Mouse (Mus musculus) embryo, embryonic 10 days (tissue): ENCODE data around the gene Suz12.

Experiments
- DNase-seq: peaks from one replicate; pipeline ENCODE4 v3.0.0-alpha.2; 2015; ENCODE audit warnings: low spot score

Suz12 gene

DNA sequence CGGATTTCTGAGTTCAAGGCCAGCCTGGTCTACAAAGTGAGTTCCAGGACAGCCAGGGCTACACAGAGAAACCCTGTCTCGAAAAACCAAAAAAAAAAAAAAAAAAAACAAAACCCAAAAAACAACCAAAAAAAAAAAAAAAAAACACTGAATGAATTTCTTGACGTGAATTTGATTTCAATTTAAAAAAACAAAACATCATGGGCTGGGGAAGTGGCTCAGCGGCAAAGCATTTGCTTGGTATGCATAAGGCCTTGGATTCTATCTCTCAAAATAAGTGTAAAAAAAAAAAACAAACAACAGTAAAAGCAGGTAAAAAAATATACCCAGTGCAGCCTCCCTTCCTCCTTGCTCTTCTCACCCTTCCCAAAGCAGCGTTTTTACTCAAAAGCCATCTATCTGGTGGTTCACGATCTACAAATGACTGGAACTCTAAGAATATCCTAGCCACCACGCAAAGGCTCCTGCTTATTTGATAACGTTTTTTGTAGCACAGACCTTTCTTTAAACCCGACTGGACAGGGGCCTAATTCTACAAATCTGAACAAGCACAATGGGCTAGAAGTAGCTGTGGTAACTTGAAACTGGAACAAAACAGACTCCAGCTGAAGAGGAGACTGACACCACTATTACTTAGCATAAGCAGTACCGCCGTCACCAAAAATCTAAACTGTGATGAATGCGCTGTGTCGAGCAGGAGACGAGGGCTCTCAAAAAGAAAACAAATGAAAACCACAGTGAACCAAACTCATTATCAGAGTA, 85.1 kb downstream of the Suz12 start:
- no peak for DNase-seq

DNA sequence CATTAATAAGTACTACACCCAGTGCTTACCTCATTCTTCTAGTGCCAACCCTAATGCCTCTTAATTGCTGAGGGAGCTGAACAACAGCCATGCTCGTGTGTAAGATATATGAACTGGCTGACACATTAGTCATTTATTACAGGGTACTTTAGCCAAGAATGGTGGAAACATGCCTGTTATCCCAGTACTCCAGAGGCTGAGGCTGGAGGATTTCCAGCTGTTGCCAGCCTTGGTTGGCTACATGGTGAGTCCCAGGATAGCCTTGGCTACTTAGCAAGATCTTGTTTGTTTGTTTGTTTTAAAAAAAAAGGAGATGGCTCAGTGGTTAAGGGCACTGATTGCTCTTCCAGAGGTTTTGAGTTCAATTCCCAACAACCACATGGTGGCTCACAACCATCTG, 85.9 kb downstream of the Suz12 start:
- DNase-seq, result no peak

DNA sequence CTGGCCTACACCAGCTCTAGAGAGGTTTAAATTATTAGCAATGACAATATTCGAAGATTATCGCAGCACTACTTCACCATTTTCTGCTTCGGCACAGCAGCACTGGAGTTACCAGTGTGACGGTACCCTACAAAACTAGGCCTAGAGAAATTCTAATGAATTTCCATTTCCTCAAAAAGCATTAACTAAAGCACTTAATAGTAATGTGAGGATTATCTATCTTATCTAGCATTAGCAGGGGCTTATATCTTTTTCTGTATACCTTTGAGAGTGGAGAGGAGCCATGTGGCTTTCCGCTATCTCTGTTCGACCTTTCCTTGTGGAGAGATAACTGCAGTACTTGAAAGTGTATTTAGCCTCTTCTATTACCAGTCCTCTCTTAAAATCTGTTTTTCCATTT, 86.8 kb downstream of the Suz12 start:
- DNase-seq, result no peak

DNA sequence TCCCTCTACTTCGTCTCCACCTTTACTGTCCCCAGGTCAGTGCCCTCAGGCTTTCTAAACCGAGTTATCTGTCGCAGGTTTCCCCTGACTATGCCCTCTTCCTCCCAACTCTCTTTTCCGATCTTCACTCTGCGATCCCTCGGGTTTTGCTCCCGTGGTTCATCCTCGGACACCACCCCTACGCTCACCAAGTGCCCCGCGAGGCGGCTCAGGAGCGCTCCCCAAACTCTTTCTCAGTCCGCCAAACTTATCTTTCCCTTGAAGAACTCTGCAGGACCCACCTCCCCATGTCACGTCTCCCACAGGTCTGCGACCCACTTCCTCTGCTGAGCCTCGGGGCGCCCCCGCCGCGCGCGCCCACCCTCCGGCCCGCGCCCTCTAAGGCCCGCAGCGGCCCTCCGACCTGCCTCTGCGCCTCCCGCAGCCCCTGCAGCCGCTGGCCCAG, 87.5 kb downstream of the Suz12 start:
- no peak for DNase-seq

DNA sequence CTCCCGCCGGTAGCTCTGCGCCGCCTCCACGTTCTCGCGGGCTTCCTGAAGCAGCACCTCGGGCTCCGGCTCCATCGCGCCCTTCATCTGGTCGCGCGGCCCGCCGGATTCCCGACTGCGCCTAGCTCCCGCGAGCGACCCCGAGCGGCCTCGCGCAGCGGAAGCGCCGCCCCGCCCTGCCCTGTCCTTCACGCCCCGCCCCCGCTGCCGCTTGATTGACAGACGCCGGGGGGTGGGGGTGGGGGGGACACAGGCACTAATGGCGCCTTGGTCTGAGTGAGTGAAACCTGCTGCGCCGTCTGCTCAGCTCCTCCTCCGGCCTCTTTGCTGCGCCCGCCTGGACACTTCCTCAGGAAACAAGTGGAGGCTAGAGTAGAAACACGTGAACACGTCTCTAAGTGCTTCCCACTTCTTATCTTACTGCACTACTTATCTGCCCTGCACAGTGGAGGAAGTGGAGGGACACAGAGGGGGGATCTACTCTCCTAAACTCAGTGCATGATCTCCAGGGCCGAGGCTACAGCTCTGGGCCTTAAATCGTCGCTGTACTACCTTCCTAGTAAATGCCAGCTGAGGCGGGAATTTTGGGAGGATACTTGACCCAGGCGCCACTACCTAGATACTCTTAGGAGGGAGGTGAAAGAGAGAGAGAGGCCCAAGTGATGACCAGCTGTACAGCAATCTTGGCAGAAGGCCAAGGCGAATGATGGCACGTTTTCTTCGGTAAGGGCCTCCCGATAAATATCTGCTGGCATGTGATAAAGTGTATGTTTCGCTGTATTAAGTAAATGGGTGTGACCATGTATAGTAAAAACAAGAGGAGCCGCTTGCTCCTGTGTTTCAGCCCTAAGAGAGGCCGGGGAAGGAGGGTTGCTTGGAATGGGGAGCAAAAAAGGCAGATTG, 88.2 kb downstream of the Suz12 start, which contains the start of gene Crlf3:
Gene Crlf3, minus strand, starts transcription at position 166 of the 903 bp plus-strand sequence.
- peak; percentile 93 for DNase-seq

DNA sequence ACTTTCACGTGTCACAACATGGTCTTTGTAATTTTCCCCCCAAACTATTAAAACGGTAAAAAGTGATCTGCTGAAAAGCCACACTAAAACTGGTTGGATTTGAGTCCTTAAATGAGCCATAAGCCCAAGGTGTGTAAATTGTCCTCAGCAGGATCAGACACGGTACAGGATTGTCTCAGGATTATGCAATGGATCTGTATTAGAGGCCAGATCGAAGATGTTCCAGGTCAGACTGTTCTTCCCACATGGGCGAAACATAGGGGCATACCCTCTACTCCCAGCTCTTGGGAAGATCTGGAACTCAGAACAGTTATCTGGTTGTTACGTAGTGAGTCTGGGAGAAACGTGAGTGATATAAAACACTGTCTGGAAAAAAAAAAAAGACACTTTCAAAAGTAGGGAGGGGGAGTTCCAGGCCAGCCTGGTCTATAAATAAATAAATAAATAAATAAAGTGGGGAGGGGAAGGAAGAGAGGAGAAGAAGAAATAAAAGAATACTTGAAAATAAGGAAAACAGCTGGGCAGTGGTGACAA, 88.9 kb downstream of the Suz12 start:
- no peak for DNase-seq
